Mouse (Mus musculus) CD4-positive, CD25-positive, alpha-beta regulatory T cell, adult 2 months (primary cell): ENCODE results near the gene A530064D06Rik.
A peak's percentile ranks its signal among the peaks of the same experiment; 100 is the strongest.
"Not testable (repeated sequence)": the region's sequence is repeated elsewhere in the genome, so short reads cannot be mapped to it uniquely, and the experiment has no call there.

Experiments used
- DNase-seq: peaks from one replicate; pipeline ENCODE4 v3.0.0-alpha.2; 2012; ENCODE audit warnings: low read depth, low spot score

The A530064D06Rik gene

GRCm38 (mm10) chr17:48167103-48167502 is at the start of gene A530064D06Rik:
TSS of gene A530064D06Rik (minus strand) at chr17:48167275.
- not testable (repeated sequence) for DNase-seq

GRCm38 (mm10) chr17:48215429-48215828 is 48.4 kb upstream of the A530064D06Rik start:
- DNase-seq = no peak

- no peak for DNase-seq
Measured at GRCm38 (mm10) chr17:48213511-48213910, 46.4 kb upstream of the A530064D06Rik start.

- DNase-seq = no peak
Measured at GRCm38 (mm10) chr17:48212596-48212995, 45.5 kb upstream of the A530064D06Rik start.

- no peak for DNase-seq
Measured at GRCm38 (mm10) chr17:48203086-48203485, 36.0 kb upstream of the A530064D06Rik start.

DNA sequence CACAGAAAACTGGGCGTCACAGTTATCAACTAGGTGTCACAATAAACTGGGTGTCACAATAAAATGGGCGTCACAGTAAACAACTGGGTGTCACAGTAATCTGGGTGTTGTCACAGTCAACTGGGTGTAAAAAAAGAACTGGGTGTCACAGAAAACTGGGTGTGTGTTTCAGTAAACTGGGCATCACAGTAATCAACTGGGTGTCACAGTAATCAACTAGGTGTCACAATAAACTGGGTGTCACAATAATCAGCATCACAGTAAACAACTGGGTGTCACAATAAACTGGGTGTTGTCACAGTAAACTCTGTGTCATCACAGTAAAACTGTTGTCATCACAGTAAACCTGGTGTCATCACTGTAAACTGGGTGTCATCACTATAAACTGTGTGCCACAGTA is 25.3 kb upstream of the A530064D06Rik start:
- no peak for DNase-seq

DNA sequence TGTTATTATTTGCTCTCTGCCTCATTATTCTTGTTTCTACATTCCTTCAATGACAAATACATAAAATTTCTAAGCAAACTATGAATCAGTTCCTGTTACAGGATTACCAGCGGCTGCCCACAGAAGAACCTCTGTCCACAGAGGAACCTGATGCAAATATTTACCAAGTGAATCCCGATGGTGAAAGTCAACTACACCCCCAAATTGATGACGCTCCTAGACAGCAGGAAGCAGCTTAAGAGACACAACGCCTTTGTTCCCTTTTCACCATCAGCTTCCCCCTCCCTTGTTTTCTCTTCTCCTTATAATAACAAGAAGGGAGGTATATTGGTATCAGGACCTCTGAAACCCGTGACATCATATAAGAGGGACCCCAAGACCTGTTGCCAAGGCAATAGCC is 18.2 kb upstream of the A530064D06Rik start:
- DNase-seq = no peak

DNA sequence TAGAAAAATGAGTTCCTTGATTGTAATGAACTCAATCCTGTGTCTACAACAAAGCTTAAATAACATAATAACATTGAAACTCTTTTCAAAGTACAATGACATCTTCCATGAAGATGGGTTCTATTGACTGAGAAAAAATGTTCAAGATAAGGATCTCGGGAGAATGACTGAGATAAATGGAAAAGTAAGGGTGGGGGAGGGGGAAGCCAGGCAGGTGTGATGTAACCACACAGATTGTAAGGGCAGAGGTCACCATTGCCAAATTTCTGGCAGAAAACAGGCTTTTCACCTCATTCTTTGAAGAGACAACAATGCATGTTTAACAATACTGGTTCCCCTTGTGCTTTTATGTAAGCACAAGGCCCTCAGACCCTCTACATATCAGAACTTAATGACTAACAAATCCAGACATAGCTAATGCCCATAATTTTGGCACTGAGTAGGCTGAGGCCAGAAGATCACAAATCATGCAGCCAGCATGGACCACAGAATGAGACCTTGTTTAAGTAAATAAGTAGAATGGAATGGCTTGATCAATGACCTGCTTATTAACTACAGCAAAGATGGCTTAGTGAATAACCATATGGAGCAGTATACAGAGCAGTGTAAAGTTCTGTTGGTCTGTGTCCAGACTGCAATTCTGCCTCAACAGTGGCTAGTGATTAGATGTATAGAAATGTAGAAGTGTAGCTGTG is 9.5 kb downstream of the A530064D06Rik start:
- no peak for DNase-seq

DNA sequence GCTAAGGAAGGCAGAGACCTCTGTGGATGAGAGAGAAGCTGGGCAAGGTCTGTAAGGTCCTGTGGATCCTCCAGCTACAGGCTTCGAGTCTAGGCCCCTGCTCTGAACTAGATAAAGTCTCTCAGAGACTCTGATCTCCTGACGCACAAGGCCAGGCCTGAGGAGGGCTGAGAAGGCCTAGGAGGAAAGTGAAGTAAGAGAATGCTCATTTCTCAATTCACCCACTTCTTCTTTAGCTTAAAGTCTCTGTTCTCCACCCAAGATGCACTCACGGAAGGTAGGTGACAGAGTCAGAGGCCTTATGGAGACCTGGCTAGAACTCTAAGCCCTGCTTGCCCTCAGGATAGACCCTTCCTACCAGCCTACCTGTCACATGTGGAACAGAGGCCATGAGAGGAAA is 21.0 kb downstream of the A530064D06Rik start, which contains the start of gene 9830107B12Rik:
Gene 9830107B12Rik (minus strand): TSS at position 149 of the 400 bp plus-strand sequence.
- DNase-seq = no peak

DNA sequence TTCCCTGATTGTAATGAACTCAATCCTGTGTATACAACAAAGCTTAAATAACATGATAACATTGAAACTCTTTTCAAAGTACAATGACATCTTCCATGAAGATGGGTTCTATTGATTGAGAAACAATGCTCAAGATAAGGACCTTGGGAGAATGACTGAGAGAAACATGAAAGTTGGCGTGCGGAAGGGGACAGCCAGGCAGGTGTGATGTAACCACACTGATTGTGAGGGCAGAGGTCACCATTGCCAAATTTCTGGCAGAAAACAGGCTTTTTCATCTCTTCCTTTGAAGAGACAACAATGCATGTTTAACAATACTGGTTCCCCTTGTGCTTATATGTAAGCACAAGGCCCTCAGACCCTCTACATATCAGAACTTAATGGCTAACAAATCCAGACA is 34.3 kb downstream of the A530064D06Rik start:
- no peak for DNase-seq

- DNase-seq = no peak
Measured at GRCm38 (mm10) chr17:48120456-48120855, 46.6 kb downstream of the A530064D06Rik start.

DNA sequence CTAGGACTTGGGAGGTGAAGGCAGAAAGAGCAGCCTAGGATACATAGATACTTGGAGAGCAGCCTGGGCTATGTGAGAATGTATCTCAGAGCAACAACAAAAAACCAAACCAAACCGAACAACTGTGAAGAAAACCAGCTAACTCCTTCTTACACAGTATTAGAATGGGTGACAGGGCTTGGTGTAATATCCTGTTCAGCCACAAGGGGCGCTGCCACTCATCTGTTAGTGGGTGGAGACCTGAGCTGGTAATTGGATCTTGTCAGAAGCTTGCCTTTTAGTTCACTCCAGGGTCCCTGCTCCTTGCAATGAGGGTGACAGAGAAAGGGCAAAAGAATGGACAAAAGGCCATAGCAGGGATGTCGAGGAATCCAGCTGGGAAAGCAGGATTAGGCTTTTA is 47.4 kb downstream of the A530064D06Rik start:
- peak; percentile 80 for DNase-seq

DNA sequence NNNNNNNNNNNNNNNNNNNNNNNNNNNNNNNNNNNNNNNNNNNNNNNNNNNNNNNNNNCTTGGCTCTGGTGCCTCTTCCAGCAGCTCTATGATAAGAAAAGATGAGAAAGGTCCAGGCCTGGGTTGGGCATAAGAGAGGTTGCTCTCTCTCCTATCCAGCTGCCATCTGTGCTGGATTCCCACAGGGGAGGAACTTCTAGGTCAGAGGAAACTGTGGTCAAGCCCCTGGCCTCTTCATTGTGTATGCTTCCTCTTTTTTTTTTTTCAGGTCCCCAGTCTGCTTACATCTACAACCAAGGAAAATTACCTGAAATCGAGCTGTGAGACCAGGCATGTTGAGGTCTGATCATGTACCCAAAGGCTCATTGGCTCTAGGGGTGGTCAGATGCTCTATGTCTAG is 48.5 kb downstream of the A530064D06Rik start:
- DNase-seq = no peak

GRCm38 (mm10) chr17:48110547-48111287 is 56.4 kb downstream of the A530064D06Rik start:
- DNase-seq = peak; percentile 69

DNA sequence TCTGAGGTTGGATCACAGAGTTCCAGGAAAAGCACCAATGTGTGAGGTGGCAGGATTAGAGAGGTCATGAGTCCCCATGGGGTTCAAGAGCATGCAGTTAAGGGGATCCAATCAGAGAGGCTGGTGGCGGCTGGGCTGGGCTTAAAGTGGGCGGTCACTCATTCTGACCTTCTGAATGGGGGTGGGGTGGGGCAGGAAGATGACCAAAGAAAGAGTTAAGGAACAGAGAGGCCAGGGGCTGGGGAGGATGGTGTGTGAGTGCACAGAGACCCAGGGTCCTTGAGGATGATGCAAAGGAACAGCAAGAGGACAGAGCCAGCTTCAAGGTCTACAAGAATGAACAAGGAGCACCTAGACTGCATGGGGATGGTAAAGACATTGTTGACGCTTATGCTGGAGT is 58.6 kb downstream of the A530064D06Rik start:
- no peak for DNase-seq

DNA sequence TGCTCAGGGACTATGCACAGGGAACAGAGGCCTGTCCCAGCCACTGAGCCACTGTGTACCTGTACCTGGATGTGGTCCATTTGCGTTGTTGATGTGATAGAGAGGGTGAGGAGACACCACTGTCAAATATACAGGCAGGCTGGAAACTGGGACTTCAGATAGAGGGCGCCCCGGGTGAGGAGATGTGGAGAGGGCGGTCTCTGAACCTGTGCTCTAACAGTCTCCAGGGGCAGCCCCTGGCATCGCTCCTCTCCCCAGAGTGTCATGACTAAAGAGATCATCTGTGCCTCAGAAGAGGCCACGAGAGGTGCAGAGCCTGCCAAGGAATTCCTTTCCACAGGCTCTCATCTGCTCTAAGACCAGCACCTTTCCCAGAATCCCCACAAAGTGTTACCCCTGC is 59.2 kb downstream of the A530064D06Rik start:
- DNase-seq = no peak

- no peak for DNase-seq
Measured at GRCm38 (mm10) chr17:48107333-48107732, 59.7 kb downstream of the A530064D06Rik start.

GRCm38 (mm10) chr17:48100441-48101417 is 66.3 kb downstream of the A530064D06Rik start:
- DNase-seq = peak; percentile 93

GRCm38 (mm10) chr17:48099312-48099711 is 67.8 kb downstream of the A530064D06Rik start:
- peak; percentile 6 for DNase-seq
